Mouse (Mus musculus) MEL (cell line): ENCODE data around the gene Lefty1. TPM values are rescaled to one million over a fixed set of nuclear protein-coding genes. Genes with fewer than 3 reads are reported as not detected.

Source experiments
- DNase-seq: peaks from one replicate; pipeline ENCODE4 v3.0.0; 2011; ENCODE audit warnings: low read depth, low spot score
- H3K27ac ChIP-seq: 2 replicates; pipeline ENCODE4 v1.5.1; 2012; ENCODE audit warnings: low read depth, mild to moderate bottlenecking, control low read depth, low read length, moderate library complexity; ENCODE audit not compliant: control insufficient read depth
- H3K27me3 ChIP-seq, 2 experiments: fragments of 150-350 bp in 1 of 2; sonication (generic) in 1 of 2; 2 replicates each; pipeline ENCODE4 v1.6.1; 2012; ENCODE audit warnings: low read length in 2 of 2, mild to moderate bottlenecking in 2 of 2, improper control_type of control experiment in 1 of 2, moderate library complexity in 1 of 2; ENCODE audit not compliant: insufficient read depth in 2 of 2, control insufficient read depth in 1 of 2
- H3K36me3 ChIP-seq, 2 experiments: 2 replicates each; pipeline ENCODE4 v1.6.1; 2012 to 2014; ENCODE audit warnings: low read length in 2 of 2, improper control_type of control experiment in 1 of 2, inconsistent platforms in 1 of 2, mild to moderate bottlenecking in 1 of 2; ENCODE audit not compliant: insufficient read depth in 2 of 2, control insufficient read depth in 1 of 2
- H3K4me1 ChIP-seq, 2 experiments: fragments of 150-350 bp in 1 of 2; sonication (generic) in 1 of 2; 2 replicates each; pipeline ENCODE4 v1.6.1; 2012; ENCODE audit warnings: low read length in 2 of 2, improper control_type of control experiment in 1 of 2, mild to moderate bottlenecking in 1 of 2; ENCODE audit not compliant: insufficient read depth in 2 of 2, control insufficient read depth in 1 of 2
- H3K4me3 ChIP-seq, 2 experiments: fragments of 150-350 bp in 1 of 2; sonication (generic) in 1 of 2; 2 replicates each; pipeline ENCODE4 v1.5.1; 2012; ENCODE audit warnings: low read depth in 2 of 2, low read length in 2 of 2, mild to moderate bottlenecking in 2 of 2, moderate library complexity in 2 of 2, control low read depth in 1 of 2, improper control_type of control experiment in 1 of 2; ENCODE audit not compliant: control insufficient read depth in 1 of 2, insufficient read depth in 1 of 2
- H3K79me2 ChIP-seq: 2 replicates; pipeline ENCODE4 v1.6.1; 2012; ENCODE audit warnings: mild to moderate bottlenecking, low read length, moderate library complexity; ENCODE audit not compliant: control insufficient read depth, poor library complexity, insufficient read depth
- H3K9ac ChIP-seq: 2 replicates; pipeline ENCODE4 v1.6.1; 2012; ENCODE audit warnings: low read depth, mild to moderate bottlenecking, control low read depth, low read length, moderate library complexity; ENCODE audit not compliant: control insufficient read depth, poor library complexity, severe bottlenecking
- H3K9me3 ChIP-seq: fragments of 150-350 bp; sonication (generic); replicated peaks from 2 replicates; pipeline ENCODE4 v1.6.1; 2012; ENCODE audit warnings: mild to moderate bottlenecking, low read length, improper control_type of control experiment, moderate library complexity; ENCODE audit not compliant: insufficient read depth
- BHLHE40 ChIP-seq: IDR thresholded peaks from 2 replicates; pipeline ENCODE4 v1.6.1; 2012; ENCODE audit warnings: low read depth, mild to moderate bottlenecking, inconsistent platforms, low read length, improper control_type of control experiment, borderline replicate concordance
- CHD1 ChIP-seq: IDR thresholded peaks from 2 replicates; pipeline ENCODE4 v1.6.1; 2012; ENCODE audit warnings: low read depth, mild to moderate bottlenecking, inconsistent platforms, low read length, improper control_type of control experiment
- CHD2 ChIP-seq: IDR thresholded peaks from 2 replicates; pipeline ENCODE4 v1.6.1; 2011; ENCODE audit warnings: low read length, improper control_type of control experiment
- CTCF ChIP-seq, 3 experiments: IDR thresholded peaks in 2 of 3; conservative IDR thresholded peaks in 1 of 3; 2 replicates each; pipeline ENCODE4 v1.5.1; 2011 to 2012; ENCODE audit warnings: low read length in 3 of 3, low read depth in 2 of 3, mild to moderate bottlenecking in 2 of 3, improper control_type of control experiment in 1 of 3, inconsistent platforms in 1 of 3, mixed read lengths in 1 of 3, moderate library complexity in 1 of 3; ENCODE audit not compliant: control insufficient read depth in 1 of 3, insufficient read depth in 1 of 3, poor library complexity in 1 of 3, severe bottlenecking in 1 of 3
- E2F4 ChIP-seq: IDR thresholded peaks from 2 replicates; pipeline ENCODE4 v1.6.1; 2011; ENCODE audit warnings: low read depth, low read length, improper control_type of control experiment, borderline replicate concordance
- ELF1 ChIP-seq: IDR thresholded peaks from 2 replicates; pipeline ENCODE4 v1.6.1; 2014; ENCODE audit warnings: low read depth, mild to moderate bottlenecking, inconsistent platforms, low read length, improper control_type of control experiment, moderate library complexity
- EP300 ChIP-seq, 2 experiments: IDR thresholded peaks; 2 replicates each; pipeline ENCODE4 v1.6.1; 2011; ENCODE audit warnings: improper control_type of control experiment in 2 of 2, low read length in 2 of 2, low read depth in 1 of 2, mild to moderate bottlenecking in 1 of 2
- ETS1 ChIP-seq: IDR thresholded peaks from 2 replicates; pipeline ENCODE4 v1.6.1; 2012; ENCODE audit warnings: low read depth, mild to moderate bottlenecking, inconsistent platforms, low read length, improper control_type of control experiment, moderate library complexity
- GABPA ChIP-seq: IDR thresholded peaks from 2 replicates; pipeline ENCODE4 v1.6.1; 2012; ENCODE audit warnings: low read depth, mild to moderate bottlenecking, inconsistent platforms, low read length, improper control_type of control experiment, moderate library complexity
- GATA1 ChIP-seq: IDR thresholded peaks from 2 replicates; pipeline ENCODE4 v1.6.1; 2011; ENCODE audit warnings: low read depth, low read length, improper control_type of control experiment
- HCFC1 ChIP-seq: IDR thresholded peaks from 2 replicates; pipeline ENCODE4 v1.6.1; 2012; ENCODE audit warnings: low read depth, mild to moderate bottlenecking, inconsistent platforms, low read length, improper control_type of control experiment, moderate library complexity
- JUND ChIP-seq: IDR thresholded peaks from 2 replicates; pipeline ENCODE4 v1.6.1; 2011; ENCODE audit warnings: low read depth, mild to moderate bottlenecking, improper control_type of control experiment, low read length
- KAT2A ChIP-seq: conservative IDR thresholded peaks from 2 replicates; pipeline ENCODE4 v1.6.1; 2012; ENCODE audit warnings: low read depth, low read length, improper control_type of control experiment, inconsistent platforms
- MAFK ChIP-seq: IDR thresholded peaks from 2 replicates; pipeline ENCODE4 v1.6.1; 2011; ENCODE audit warnings: low read depth, mild to moderate bottlenecking, low read length, improper control_type of control experiment, borderline replicate concordance
- MAX ChIP-seq: IDR thresholded peaks from 2 replicates; pipeline ENCODE4 v1.6.1; 2011; ENCODE audit warnings: low read length, improper control_type of control experiment
- MAZ ChIP-seq: IDR thresholded peaks from 2 replicates; pipeline ENCODE4 v1.6.1; 2012; ENCODE audit warnings: low read depth, mild to moderate bottlenecking, inconsistent platforms, low read length, improper control_type of control experiment
- MEF2A ChIP-seq: IDR thresholded peaks from 2 replicates; pipeline ENCODE4 v1.6.1; 2014; ENCODE audit warnings: low read depth, mild to moderate bottlenecking, inconsistent platforms, low read length, improper control_type of control experiment; ENCODE audit not compliant: poor library complexity, insufficient replicate concordance, severe bottlenecking; ENCODE audit errors: extremely low read depth
- MYB ChIP-seq: IDR thresholded peaks from 2 replicates; pipeline ENCODE4 v1.6.1; 2011; ENCODE audit warnings: mild to moderate bottlenecking, low read depth, low read length, improper control_type of control experiment
- MYC ChIP-seq: IDR thresholded peaks from 2 replicates; pipeline ENCODE4 v1.6.1; 2011; ENCODE audit warnings: low read depth, mild to moderate bottlenecking, low read length, improper control_type of control experiment, moderate library complexity
- NELFE ChIP-seq: IDR thresholded peaks from 2 replicates; pipeline ENCODE4 v1.6.1; 2011; ENCODE audit warnings: low read depth, low read length, improper control_type of control experiment
- NRF1 ChIP-seq: IDR thresholded peaks from 2 replicates; pipeline ENCODE4 v1.6.1; 2014; ENCODE audit warnings: low read depth, mild to moderate bottlenecking, inconsistent platforms, low read length, improper control_type of control experiment, moderate library complexity; ENCODE audit not compliant: poor library complexity, insufficient read depth, severe bottlenecking
- POLR2A ChIP-seq, 2 experiments: IDR thresholded peaks; 2 replicates each; pipeline ENCODE4 v1.6.1; 2011 to 2012; ENCODE audit warnings: low read length in 2 of 2, mild to moderate bottlenecking in 2 of 2, control low read depth in 1 of 2, improper control_type of control experiment in 1 of 2, low read depth in 1 of 2, moderate library complexity in 1 of 2; ENCODE audit not compliant: control insufficient read depth in 1 of 2, insufficient read depth in 1 of 2, poor library complexity in 1 of 2
- POLR2AphosphoS2 ChIP-seq: IDR thresholded peaks from 2 replicates; pipeline ENCODE4 v1.6.1; 2011; ENCODE audit warnings: low read length, improper control_type of control experiment
- RAD21 ChIP-seq: IDR thresholded peaks from 2 replicates; pipeline ENCODE4 v1.6.1; 2011; ENCODE audit warnings: mild to moderate bottlenecking, low read depth, low read length, improper control_type of control experiment
- RCOR1 ChIP-seq: IDR thresholded peaks from 2 replicates; pipeline ENCODE4 v1.6.1; 2012; ENCODE audit warnings: low read depth, mild to moderate bottlenecking, inconsistent platforms, low read length, improper control_type of control experiment
- SIN3A ChIP-seq: IDR thresholded peaks from 2 replicates; pipeline ENCODE4 v1.6.1; 2012; ENCODE audit warnings: low read length, improper control_type of control experiment, inconsistent platforms
- SMC3 ChIP-seq: IDR thresholded peaks from 2 replicates; pipeline ENCODE4 v1.6.1; 2011; ENCODE audit warnings: low read depth, low read length, improper control_type of control experiment
- TAL1 ChIP-seq: IDR thresholded peaks from 2 replicates; pipeline ENCODE4 v1.6.1; 2012; ENCODE audit warnings: mild to moderate bottlenecking, inconsistent platforms, low read length, moderate library complexity, mixed read lengths
- TBP ChIP-seq: IDR thresholded peaks from 2 replicates; pipeline ENCODE4 v1.8.0; 2011; ENCODE audit warnings: low read depth, low read length, improper control_type of control experiment
- TCF12 ChIP-seq: IDR thresholded peaks from 2 replicates; pipeline ENCODE4 v1.6.1; 2014; ENCODE audit warnings: low read depth, mild to moderate bottlenecking, inconsistent platforms, low read length, improper control_type of control experiment, moderate library complexity
- UBTF ChIP-seq: IDR thresholded peaks from 2 replicates; pipeline ENCODE4 v1.6.1; 2012; ENCODE audit warnings: low read depth, mild to moderate bottlenecking, inconsistent platforms, low read length, improper control_type of control experiment, moderate library complexity, borderline replicate concordance; ENCODE audit not compliant: insufficient read depth
- USF1 ChIP-seq: IDR thresholded peaks from 2 replicates; pipeline ENCODE4 v1.6.1; 2014; ENCODE audit warnings: low read depth, mild to moderate bottlenecking, inconsistent platforms, low read length, improper control_type of control experiment, moderate library complexity
- USF2 ChIP-seq, 2 experiments: IDR thresholded peaks; 2 replicates each; pipeline ENCODE4 v1.6.1; 2011 to 2012; ENCODE audit warnings: improper control_type of control experiment in 2 of 2, low read length in 2 of 2, borderline replicate concordance in 1 of 2, inconsistent platforms in 1 of 2, low read depth in 1 of 2, mild to moderate bottlenecking in 1 of 2; ENCODE audit not compliant: insufficient read depth in 1 of 2
- ZC3H11A ChIP-seq: IDR thresholded peaks from 2 replicates; pipeline ENCODE4 v1.6.1; 2012; ENCODE audit warnings: low read depth, mild to moderate bottlenecking, inconsistent platforms, low read length, improper control_type of control experiment
- ZKSCAN1 ChIP-seq: IDR thresholded peaks from 2 replicates; pipeline ENCODE4 v1.6.1; 2012; ENCODE audit warnings: low read depth, mild to moderate bottlenecking, inconsistent platforms, low read length, improper control_type of control experiment, moderate library complexity
- ZMIZ1 ChIP-seq: IDR thresholded peaks from 2 replicates; pipeline ENCODE4 v1.6.1; 2012; ENCODE audit warnings: low read depth, mild to moderate bottlenecking, inconsistent platforms, low read length, improper control_type of control experiment, moderate library complexity
- ZNF384 ChIP-seq: IDR thresholded peaks from 2 replicates; pipeline ENCODE4 v1.6.1; 2012; ENCODE audit warnings: low read depth, mild to moderate bottlenecking, inconsistent platforms, low read length, improper control_type of control experiment
- polyA plus RNA-seq, 2 experiments: library from polyadenylated mRNA; stranded (reverse) in 1 of 2; unstranded in 1 of 2; fragments of >175 nt in 1 of 2; fragments of >200 nt in 1 of 2; gene quantifications; 2 replicates each; pipeline versions ENCODE4 v1.2.1 to v1.2.4; 2012; ENCODE audit warnings: low replicate concordance in 2 of 2, low read depth in 1 of 2; ENCODE audit not compliant: insufficient read length in 2 of 2, insufficient read depth in 1 of 2, missing spikeins in 1 of 2
- total RNA-seq: library from RNA; depleted of rRNA; stranded (reverse); fragments of 300-350 nt; gene quantifications from 2 replicates; pipeline ENCODE4 v1.2.3, GENCODE M21; 2012

Gene Lefty1
- total and polyA plus RNA-seq, 3 experiments = 5.1 to 6.4 TPM; not detected in 1

- Histone ChIP-seq H3K79me2 (peaks cover 19% of the 10 kb centered on the region), H3K27me3 (no peaks in the 10 kb centered on the region), H3K9ac (no peak overlapping the region), H3K9me3 (no peaks in the 10 kb centered on the region), H3K36me3 (peaks cover 0 to 28% of the 10 kb centered on the region in 2 experiments; a peak in 2 of 4 replicates), H3K4me1 (peaks cover 2 to 25% of the 10 kb centered on the region in 2 experiments), H3K4me3 (no peak overlapping the region), H3K27ac (no peak overlapping the region)
- DNase-seq = peak; percentile 80
- TF ChIP-seq ZC3H11A (peak; percentile 89), USF1 (no peak), SIN3A (no peak; the same call in 1 of the 2 replicates), MYB (no peak), MYC (peak; percentile 69; the same call in 1 of the 2 replicates), MAX (no peak), GATA1 (no peak), CHD1 (no peak), CHD2 (no peak), HCFC1 (peak; percentile 59), MAFK (no peak), UBTF (no peak), JUND (no peak), POLR2A (IDR thresholded peaks at IDR 0.05; ENCODE audit: control insufficient read depth in 1 of 2, insufficient read depth in 1 of 2, low read depth in 1 of 2, low read length in 2 of 2, poor library complexity in 1 of 2) (no peak), NRF1 (no peak), MEF2A (no peak), NELFE (no peak), ETS1 (0 out of 2 replicates have a peak, but pooled peaks have one; percentile 10), TAL1 (no peak), RAD21 (peak; percentile 90), E2F4 (no peak), GABPA (no peak), USF2 (IDR thresholded peaks at IDR 0.05; ENCODE audit: borderline replicate concordance in 1 of 2, insufficient read depth in 1 of 2, low read depth in 1 of 2, low read length in 2 of 2) (no peak), KAT2A (no peak), TCF12 (no peak), TBP (no peak), EP300 (IDR thresholded peaks at IDR 0.05; ENCODE audit: low read depth in 1 of 2, low read length in 2 of 2) (no peak), SMC3 (peak; percentile 75), RCOR1 (no peak), BHLHE40 (no peak), CTCF (IDR thresholded peaks at IDR 0.05 in 2 of 3, conservative IDR thresholded peaks at IDR 0.05 in 1 of 3; ENCODE audit: control insufficient read depth in 1 of 3, insufficient read depth in 1 of 3, low read depth in 2 of 3, low read length in 3 of 3, poor library complexity in 1 of 3, severe bottlenecking in 1 of 3) (peak; percentile 39 to 83 (median 53); a peak in 5 of 6 replicates), POLR2AphosphoS2 (no peak), MAZ (no peak), ZNF384 (peak; percentile 100), ELF1 (no peak), ZKSCAN1 (peak; percentile 92; the same call in 1 of the 2 replicates), ZMIZ1 (no peak)
These were observed 33.7 kb upstream of the Lefty1 start for GRCm38 (mm10) chr1:180901107-180901506.
